In genomic region chr14:28892530-28892929, GRCm38 (mm10) we compare ENCODE assay signal across 23 mouse cellular contexts.
"Had no signal": no experiment of that assay in that cellular context is flagged by ENCODE, and none has a peak within 500 bp of the region (broad histone marks: within the 10 kb centered on the region; RNA-seq: fewer than 3 reads in every experiment).

No protein-coding gene starts in this region.

- H3K27ac ChIP-seq: kidney, embryonic 15.5 days; layer of hippocampus, adult 2 months; limb, embryonic 10.5 days; limb, embryonic 13.5 days; liver, embryonic 14.5 days; midbrain, embryonic 10.5 days; midbrain, embryonic 13.5 days; neural tube, embryonic 13.5 days had no signal

- ATAC-seq: hindbrain, embryonic 16.5 days; liver, postnatal 0 days; lung, postnatal 0 days; midbrain, embryonic 13.5 days; midbrain, embryonic 16.5 days had no signal

- H3K4me2 ChIP-seq: kidney, embryonic 15.5 days; limb, embryonic 13.5 days; lung, embryonic 14.5 days; midbrain, embryonic 13.5 days; neural tube, embryonic 13.5 days had no signal

- H3K27me3 ChIP-seq: kidney, embryonic 15.5 days; limb, embryonic 13.5 days; megakaryocyte, embryonic 14.5 days; midbrain, embryonic 13.5 days; neural tube, embryonic 13.5 days had no signal

- DNase-seq: layer of hippocampus, adult 9-11 months; liver; liver, postnatal 0 days; lung, embryonic 14.5 days; lung, postnatal 36 days; retina, postnatal 1 day; right cerebral cortex, postnatal 25 days; spleen, adult 18-20 months; thymus, adult 2 months; thymus, postnatal 14 days had no signal

- H3K9ac ChIP-seq: kidney, embryonic 15.5 days; limb, embryonic 13.5 days; liver, embryonic 14.5 days; liver, postnatal 0 days; lung, embryonic 14.5 days; midbrain, embryonic 13.5 days; neural tube, embryonic 13.5 days had no signal

- H3K4me1 ChIP-seq: kidney, embryonic 15.5 days; megakaryocyte, embryonic 14.5 days; midbrain, embryonic 13.5 days; neural tube, embryonic 13.5 days had no signal

- H3K36me3 ChIP-seq: kidney, embryonic 15.5 days; limb, embryonic 10.5 days; limb, embryonic 13.5 days; midbrain, embryonic 10.5 days; midbrain, embryonic 13.5 days; neural tube, embryonic 13.5 days had no signal

- H3K4me3 ChIP-seq: kidney, embryonic 15.5 days; layer of hippocampus, adult 2 months; limb, embryonic 10.5 days; limb, embryonic 13.5 days; megakaryocyte, embryonic 14.5 days; midbrain, embryonic 10.5 days; midbrain, embryonic 13.5 days; myocyte; neural tube, embryonic 13.5 days had no signal

- H3K9me3 ChIP-seq: kidney, embryonic 15.5 days; limb, embryonic 10.5 days; limb, embryonic 13.5 days; midbrain, embryonic 10.5 days; midbrain, embryonic 13.5 days; neural tube, embryonic 13.5 days had no signal
